Mouse (Mus musculus): ENCODE data around the gene Clhc1.

The Clhc1 gene

DNA sequence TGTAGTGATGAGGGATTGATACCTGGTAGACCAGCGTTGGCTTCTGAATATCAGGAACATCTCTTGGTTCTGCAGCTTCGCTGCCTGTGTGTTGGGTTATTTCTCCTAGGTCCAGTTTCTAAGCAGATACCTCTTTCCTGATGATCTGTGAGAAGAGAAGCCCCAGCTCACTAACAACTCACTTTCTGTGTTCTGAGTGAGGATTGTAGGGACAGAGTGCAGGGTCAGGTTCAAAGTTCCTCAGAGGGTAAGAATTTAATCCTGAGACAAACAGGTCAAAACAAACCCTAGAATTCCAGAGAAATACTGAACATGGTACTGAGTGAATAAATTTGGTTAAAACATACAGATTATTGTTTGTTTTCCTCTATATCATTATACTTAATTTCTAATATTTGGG, 15.7 kb downstream of the Clhc1 start:
- no peak for DNase-seq (ENCODE audit: low spot score)

DNA sequence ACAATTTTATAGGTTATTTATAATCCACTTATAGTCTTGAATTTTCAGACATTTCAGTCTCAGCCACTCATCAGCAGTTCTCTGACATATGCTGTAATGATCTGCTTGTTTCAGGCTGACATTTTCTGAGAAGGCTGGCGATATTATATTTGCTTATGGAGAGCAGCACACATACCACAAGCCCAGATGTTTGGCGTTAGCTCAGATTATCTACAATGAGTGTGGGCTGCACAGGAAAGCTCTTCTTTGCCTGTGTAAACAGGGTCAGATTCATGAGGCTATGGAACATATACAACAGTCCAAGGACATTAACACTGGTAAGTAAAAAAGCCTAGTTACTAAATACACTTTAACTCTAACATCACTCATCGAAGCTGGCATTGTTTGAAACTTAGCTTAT, 23.8 kb downstream of the Clhc1 start:
- DNase-seq (ENCODE audit: low spot score), result no peak

DNA sequence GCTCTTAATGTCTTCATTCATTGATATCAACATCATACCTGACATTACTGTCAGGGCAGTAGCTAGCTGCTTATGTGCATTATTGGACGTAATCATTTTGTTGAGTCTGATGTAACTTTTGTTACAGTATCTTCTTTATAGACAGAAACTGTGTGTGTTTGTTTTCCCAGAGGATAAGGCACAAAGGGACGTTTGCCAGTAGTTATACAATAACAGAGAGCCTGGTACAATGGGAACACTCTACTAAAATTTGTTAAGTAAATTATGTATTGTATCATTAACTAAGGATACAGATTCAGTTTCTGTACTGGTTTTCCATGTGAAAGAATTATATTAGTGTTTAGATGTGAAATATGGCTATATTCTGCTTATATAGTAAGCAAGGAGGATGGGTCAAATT, 24.9 kb downstream of the Clhc1 start:
- no peak for DNase-seq (ENCODE audit: low spot score)

GRCm38 (mm10) chr11:29579610-29580009, 31.9 kb downstream of the Clhc1 start:
- DNase-seq (ENCODE audit: low spot score), result no peak

- no peak for DNase-seq (ENCODE audit: low spot score)
These were observed 47.5 kb downstream of the Clhc1 start for GRCm38 (mm10) chr11:29595217-29595616.

DNA sequence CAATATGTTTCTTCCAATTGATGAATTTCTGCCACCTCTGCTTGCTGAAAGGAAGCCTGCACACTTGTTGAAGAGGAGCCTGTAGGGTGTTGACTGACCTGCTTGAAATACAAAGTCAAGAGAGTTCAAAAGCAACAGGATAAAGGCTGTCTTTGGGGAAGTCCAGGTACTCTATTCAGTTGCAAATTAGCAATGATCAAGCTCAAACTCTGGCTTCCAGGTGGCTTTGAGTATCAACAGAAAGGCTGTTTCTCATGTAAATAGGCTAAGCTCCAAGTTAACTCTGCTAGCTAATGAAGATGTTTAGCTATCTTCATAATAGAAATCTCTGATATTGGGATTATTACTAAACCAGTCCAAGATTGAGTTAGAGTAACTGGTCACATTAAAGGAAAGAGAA, 49.4 kb downstream of the Clhc1 start:
- no peak for DNase-seq (ENCODE audit: low spot score)

DNA sequence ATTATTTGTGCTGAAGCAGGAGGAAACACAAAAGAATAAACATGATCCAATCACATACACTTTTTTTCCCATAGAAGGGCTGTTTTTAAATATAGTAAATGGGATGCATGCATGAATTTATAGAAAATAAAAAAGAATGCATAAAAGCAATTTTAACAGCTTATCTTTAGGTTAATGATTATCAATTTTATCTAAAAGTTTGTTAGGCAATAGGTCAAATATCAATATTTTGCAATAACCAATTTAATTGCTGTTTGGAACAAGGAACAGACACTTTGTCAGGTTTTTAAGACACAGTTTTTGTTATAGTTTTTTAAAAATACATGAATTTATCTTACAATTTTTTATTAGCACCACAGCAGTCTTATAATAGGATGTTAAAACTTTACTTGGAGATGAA, 51.2 kb downstream of the Clhc1 start:
- DNase-seq (ENCODE audit: low spot score), result no peak

DNA sequence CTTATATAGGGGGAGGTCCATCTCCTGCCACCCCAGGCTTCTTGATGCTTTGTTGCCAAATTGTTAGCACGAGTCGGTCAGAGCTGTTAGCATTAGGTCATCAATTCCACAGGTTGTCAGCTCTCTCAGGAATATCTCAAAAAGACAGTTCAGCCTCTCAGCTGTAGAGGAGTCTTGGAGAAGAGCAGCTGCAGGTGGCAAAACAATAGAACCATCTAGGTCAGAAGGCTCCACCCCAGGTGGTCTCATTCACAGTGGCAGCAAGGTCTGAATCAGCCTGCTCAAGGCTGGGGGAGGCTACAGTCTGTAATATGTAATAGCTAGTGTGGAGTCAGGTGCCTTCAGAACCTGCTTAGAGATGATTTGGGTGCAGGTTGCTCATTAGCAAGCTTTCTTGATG, 55.8 kb downstream of the Clhc1 start:
- DNase-seq (ENCODE audit: low spot score), result no peak

DNA sequence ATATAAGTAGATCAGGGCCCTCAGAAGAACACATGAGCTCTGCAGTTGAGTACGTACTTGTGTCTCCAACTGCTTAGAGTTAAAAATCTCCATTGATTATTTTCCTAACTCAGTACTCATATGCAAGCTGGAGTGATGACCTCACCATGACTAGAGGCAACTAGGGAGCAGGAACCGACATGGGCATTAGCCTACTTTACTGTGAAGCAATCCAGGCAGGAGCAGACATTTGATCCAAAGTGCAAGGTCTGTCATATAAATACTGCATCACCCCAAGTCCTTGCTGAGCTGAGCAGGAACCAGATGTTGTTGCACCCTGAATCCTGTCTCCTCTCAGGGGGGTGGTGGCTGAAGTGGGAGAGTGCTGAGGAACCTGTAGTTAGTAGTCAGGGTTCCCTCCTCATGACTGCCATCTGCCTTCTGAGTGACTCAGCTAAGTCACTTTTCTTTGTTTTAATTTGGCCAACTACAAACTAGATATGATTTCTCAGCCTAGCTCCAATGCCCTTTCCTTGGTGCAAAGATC, 59.8 kb downstream of the Clhc1 start:
- DNase-seq (ENCODE audit: low spot score), result no peak

DNA sequence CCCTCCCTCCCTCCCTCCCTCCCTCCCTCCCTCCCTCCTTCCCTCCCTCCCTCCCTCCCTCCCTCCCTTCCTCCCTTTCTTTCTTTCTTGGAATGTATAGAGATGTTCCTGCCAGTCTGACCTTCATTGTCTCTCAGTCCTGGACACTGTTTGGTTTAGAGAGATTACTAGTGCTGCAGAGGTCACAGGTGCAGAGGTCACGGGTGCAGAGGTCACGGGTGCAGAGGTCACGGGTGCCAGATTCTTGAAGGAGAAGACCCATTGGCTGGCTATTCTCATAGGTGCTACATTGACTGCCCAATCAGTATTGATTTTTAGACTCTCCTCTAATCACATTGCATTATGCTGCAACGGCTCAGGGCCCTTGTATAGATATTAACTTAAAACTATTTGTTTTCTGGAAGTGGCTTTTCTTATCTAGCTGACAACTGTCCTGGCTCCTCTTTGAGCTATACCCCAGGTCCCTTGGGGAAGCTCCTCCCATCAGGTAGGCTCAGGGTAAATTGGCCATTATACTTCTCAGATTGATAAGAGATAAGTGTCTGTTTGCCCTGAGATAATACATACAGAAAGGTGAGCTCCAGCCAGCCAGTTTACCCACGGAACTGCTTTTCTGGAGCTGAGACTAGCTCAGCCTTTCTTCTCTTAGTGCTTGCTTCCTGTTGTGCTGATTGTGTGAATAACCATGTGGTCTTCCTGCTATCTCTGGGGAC, 62.2 kb downstream of the Clhc1 start:
- no peak for DNase-seq (ENCODE audit: low spot score)

DNA sequence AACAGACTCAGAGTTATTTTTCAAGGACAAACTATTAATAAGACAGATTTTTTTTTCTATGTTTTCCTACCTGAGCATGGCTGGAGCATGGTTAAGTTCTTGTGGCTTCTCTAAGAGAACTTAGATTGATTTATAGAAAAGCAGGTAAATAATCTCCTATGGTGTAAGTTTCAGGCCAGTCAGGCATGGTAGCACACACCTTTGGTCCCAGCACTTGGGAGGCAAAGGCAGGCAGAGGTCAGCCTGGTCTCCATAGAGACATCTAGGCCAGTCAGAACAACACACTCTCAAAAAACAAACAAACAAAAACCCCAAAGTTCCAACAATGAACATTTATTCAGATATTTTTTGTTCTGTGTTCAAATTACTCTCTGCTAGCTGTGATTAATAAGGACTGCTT, 64.3 kb downstream of the Clhc1 start:
- DNase-seq (ENCODE audit: low spot score), result no peak

GRCm38 (mm10) chr11:29613185-29613735, 65.5 kb downstream of the Clhc1 start:
- no peak for DNase-seq (ENCODE audit: low spot score)

DNA sequence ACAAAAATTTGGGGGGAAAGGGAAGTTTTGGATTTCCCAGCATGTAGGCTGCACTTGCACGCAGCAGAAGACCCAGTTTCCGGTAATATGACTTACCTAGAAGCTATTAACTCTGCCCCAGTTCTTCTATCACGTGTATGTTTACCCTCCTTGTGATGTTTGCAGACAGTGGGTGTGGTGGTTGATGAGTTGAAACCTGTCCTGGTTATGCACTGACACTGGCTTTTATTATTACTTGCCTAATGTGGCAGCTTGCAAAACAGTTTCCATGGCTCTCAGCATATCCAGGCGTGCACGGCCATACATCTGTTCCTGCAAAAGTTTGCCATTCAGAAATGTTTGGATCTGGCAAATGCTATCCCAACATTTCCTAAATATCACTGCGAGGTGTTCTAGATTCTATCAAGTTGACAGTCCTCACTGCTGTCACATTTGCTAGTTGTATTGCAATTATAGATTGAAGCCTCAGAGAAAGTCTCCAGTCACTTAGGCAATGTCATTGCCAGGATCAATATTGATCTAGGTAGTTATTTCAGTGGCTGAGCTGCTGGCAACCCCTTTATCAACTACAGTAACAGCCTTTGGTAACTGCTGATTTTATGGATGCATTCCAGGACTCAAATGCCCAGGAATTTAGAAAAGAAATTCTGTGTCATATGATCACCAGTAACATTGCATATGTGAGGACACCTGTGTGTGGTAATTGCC, 66.6 kb downstream of the Clhc1 start:
- DNase-seq (ENCODE audit: low spot score), result no peak

DNA sequence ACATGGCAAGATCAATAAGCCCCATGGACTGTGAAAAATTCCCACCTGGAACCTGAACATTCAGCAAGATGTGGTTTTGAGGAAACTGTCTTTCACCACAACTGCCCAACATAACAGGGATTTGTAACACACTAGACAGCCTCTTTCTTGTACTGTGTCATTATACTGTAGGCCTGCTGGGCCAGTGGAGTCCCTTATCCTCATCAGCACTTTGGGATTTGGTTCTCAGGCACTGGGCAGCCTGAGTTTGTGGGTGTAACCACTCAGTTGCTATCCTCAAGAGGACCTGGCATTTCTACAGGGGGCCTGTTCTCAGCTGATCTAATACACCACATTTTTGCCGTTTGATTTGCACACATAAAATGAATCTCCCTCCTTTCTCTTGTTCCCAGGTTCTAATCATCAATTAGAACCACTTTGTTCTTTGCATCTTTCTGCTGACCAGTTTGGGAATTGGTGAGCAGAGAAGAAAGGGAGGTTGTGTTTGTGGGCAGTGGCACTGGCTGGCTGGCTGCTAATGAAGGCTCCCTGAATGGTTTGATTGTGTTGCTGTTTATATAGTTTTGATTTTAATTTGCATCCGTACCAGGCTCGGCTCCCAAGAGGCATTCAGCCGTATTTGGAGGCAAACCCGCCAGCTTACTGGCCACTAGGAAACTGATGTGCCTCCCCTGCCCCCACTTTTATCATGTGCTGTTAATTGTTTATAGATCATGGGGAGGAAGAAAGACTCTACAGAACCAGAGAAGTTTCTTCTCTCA, 74.5 kb downstream of the Clhc1 start:
- no peak for DNase-seq (ENCODE audit: low spot score)

DNA sequence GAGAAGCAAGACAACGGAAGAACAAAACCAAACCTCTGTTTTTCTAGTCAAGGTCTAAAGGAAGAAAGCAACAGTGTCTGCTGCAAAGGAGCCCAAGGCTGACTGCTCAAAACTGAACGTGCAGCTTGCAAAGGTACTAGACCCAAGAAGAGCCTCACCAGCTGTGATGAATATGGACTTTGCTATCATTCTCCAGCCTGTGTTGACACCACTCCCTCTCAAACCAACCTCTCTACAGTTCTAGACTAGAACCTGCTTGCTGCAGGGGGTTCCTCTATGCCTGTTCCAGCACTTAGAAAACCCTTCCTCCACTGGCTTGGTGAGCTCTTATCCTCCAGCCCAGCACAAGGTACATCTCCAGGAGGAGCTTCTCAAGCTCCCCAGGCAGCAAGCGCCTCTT, 75.6 kb downstream of the Clhc1 start:
- no peak for DNase-seq (ENCODE audit: low spot score)

GRCm38 (mm10) chr11:29626541-29626940, 78.8 kb downstream of the Clhc1 start:
- no peak for DNase-seq (ENCODE audit: low spot score)

- no peak for DNase-seq (ENCODE audit: low spot score)
These were observed 80.0 kb downstream of the Clhc1 start for GRCm38 (mm10) chr11:29627706-29628105.
